Mouse (Mus musculus) forebrain, embryonic 14.5 days (tissue): Measurements from ENCODE around the gene Mvb12b. TPM values are rescaled to one million over a fixed set of nuclear protein-coding genes. Genes with fewer than 3 reads are reported as not detected.

Source experiments
- ATAC-seq: fragments of 200-750 bp; cut with Nextera tagmentation; 2 replicates; pipeline ENCODE4 v1.8.0; 2017; ENCODE audit warnings: mild to moderate bottlenecking, moderate library complexity
- DNase-seq: peaks from one replicate; pipeline ENCODE4 v3.0.0-alpha.2; 2015; ENCODE audit warnings: low spot score
- H3K27ac ChIP-seq: fragments of 300-500 bp; sonication (generic); 2 replicates; pipeline ENCODE4 v1.5.1; 2014; ENCODE audit warnings: low read depth, mild to moderate bottlenecking, control low read depth, low read length, moderate library complexity
- H3K27me3 ChIP-seq: fragments of 300-500 bp; sonication (generic); replicated peaks from 2 replicates; pipeline ENCODE4 v1.6.1; 2014; ENCODE audit warnings: low read length, control low read depth, mixed read lengths; ENCODE audit not compliant: control insufficient read depth, insufficient read depth
- H3K36me3 ChIP-seq: fragments of 300-500 bp; sonication (generic); 2 replicates; pipeline ENCODE4 v1.6.1; 2014; ENCODE audit warnings: low read length, control low read depth; ENCODE audit not compliant: control insufficient read depth, insufficient read depth
- H3K4me1 ChIP-seq: fragments of 300-500 bp; sonication (generic); 2 replicates; pipeline ENCODE4 v1.6.1; 2014; ENCODE audit warnings: antibody characterized with exemption, low read length, control low read depth; ENCODE audit not compliant: control insufficient read depth, insufficient read depth
- H3K4me2 ChIP-seq: fragments of 300-500 bp; sonication (generic); 2 replicates; pipeline ENCODE4 v1.6.1; 2014; ENCODE audit warnings: mild to moderate bottlenecking, control low read depth, low read length
- H3K4me3 ChIP-seq: fragments of 300-500 bp; sonication (generic); 2 replicates; pipeline ENCODE4 v1.5.1; 2014; ENCODE audit warnings: low read depth, low read length, control low read depth
- H3K9ac ChIP-seq: fragments of 300-500 bp; sonication (generic); 2 replicates; pipeline ENCODE4 v1.6.1; 2014; ENCODE audit warnings: mild to moderate bottlenecking, low read length, control low read depth, moderate library complexity
- H3K9me3 ChIP-seq: fragments of 300-500 bp; sonication (generic); replicated peaks from 2 replicates; pipeline ENCODE4 v1.6.1; 2016; ENCODE audit warnings: low read length, control low read depth, mixed read lengths; ENCODE audit not compliant: control insufficient read depth
- WGBS: fragments of 180-500 bp; shearing (Covaris S2); extraction: QIAGEN DNeasy Blood & Tissue Kit; methylation state at CpG from one replicate; pipeline ENCODE4 v1.1.7; 2014; 5-methylcytosine and 5-hydroxymethylcytosine counted together
- polyA plus RNA-seq: library from polyadenylated mRNA; unstranded; fragments of >200 nt; fragmentation: Nextera tagmentation; extraction: Ambion mirVana; gene quantifications from 2 replicates; pipeline ENCODE4 v1.2.1, GENCODE M21; 2014

Gene Mvb12b
- polyA plus RNA-seq, 1 experiment from 2014 or later: 49.5 TPM

DNA sequence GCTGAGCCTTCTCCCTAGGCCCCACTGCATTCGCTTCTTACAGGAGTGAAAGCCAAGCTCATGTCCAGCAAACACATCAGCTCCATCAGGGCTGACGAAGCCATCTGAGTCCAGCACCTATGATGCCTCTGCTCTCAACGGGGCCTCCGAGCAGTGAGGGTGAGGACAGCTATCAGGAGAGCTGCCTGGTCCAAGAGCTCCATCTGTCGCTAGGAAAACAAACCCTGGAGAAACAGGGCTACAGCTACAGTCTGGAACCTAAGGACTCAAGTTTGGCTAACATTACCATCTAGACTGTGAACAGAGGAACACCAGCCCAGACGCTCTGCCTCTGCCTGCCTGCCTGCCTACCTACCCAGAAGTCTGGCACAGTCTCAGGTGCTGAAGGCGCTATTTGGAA lies 104.3 kb downstream of the Mvb12b start:
- no peak for ATAC-seq
- peaks cover 56% of the 10 kb centered on the region for H3K4me1 ChIP-seq
- no peaks in the 10 kb centered on the region for H3K36me3 ChIP-seq
- H3K9me3 ChIP-seq: no peaks in the 10 kb centered on the region
- DNase-seq: no peak
- 77% methylated on average over 7 of the region's 7 CpGs for WGBS
- no peak overlapping the region for H3K4me2 ChIP-seq
- H3K4me3 ChIP-seq: no peak overlapping the region
- no peaks in the 10 kb centered on the region for H3K27me3 ChIP-seq
- H3K9ac ChIP-seq: no peak overlapping the region
- H3K27ac ChIP-seq: peak overlapping the region; percentile 29; the same call in 1 of the 2 replicates

- no peaks in the 10 kb centered on the region for H3K27me3 ChIP-seq
- H3K9me3 ChIP-seq: no peaks in the 10 kb centered on the region
- H3K4me1 ChIP-seq: peaks cover 42% of the 10 kb centered on the region
- no peak overlapping the region for H3K9ac ChIP-seq
- WGBS: 44% methylated on average over 11 of the region's 11 CpGs
- DNase-seq (no peak), ATAC-seq (no peak)
- no peak overlapping the region for H3K4me2 ChIP-seq
- H3K27ac ChIP-seq: peak overlapping the region; percentile 44; the same call in 1 of the 2 replicates
- peaks cover 4% of the 10 kb centered on the region; the same call in 1 of the 2 replicates for H3K36me3 ChIP-seq
- no peak overlapping the region for H3K4me3 ChIP-seq
These were observed 105.9 kb downstream of the Mvb12b start for GRCm38 (mm10) chr2:33781655-33782400.

DNA sequence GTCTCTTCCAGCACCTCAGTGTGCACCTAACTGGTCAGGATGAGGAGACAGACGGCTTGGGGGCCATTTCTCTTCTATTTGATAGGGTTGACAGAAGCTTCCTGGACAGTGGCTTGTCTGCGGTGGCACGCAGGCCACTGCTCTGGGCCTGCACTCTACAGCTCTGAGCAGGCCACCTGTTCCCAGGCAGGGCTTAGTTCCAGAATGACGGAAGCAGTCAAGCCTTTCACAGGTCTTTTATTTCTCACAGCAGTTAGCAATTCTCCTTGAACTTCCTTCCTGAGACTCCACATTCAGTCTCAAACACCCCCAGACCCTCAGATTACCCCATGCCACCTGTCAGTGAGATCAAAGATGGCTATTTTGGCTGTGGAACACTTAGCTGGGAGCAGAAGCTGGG lies 109.3 kb downstream of the Mvb12b start:
- Histone ChIP-seq H3K9me3 (no peaks in the 10 kb centered on the region), H3K27me3 (no peaks in the 10 kb centered on the region), H3K4me1 (peaks cover 16% of the 10 kb centered on the region), H3K4me3 (no peak overlapping the region), H3K9ac (no peak overlapping the region), H3K4me2 (no peak overlapping the region), H3K36me3 (peaks cover 12% of the 10 kb centered on the region), H3K27ac (no peak overlapping the region)
- no peak for DNase-seq
- ATAC-seq: no peak
- 92% methylated on average over 4 of the region's 4 CpGs for WGBS

DNA sequence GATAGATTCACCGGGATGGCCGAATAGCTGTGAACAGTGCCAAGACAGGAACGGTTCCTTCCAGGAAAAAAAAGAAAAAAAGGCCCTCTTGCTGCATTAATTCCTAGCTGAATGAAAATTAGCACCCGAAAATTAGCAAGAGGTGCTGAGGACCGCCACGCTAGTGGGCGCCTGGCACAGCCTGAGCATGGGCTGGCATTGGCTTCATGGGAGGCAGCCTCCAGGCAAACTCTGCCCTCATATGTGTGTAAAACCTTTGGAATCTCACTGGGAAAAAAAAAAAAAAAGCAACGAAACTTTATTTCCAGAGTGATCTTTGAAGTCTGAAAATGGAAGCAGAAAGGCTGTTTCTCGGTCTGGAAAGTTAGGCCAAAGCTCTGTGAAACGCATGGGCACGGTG lies 110.7 kb downstream of the Mvb12b start:
- no peak overlapping the region for H3K4me3 ChIP-seq
- no peaks in the 10 kb centered on the region for H3K9me3 ChIP-seq
- no peak overlapping the region for H3K9ac ChIP-seq
- no peaks in the 10 kb centered on the region for H3K27me3 ChIP-seq
- peaks cover 14% of the 10 kb centered on the region for H3K4me1 ChIP-seq
- DNase-seq: no peak
- H3K27ac ChIP-seq: no peak overlapping the region
- H3K4me2 ChIP-seq: no peak overlapping the region
- H3K36me3 ChIP-seq: peaks cover 18% of the 10 kb centered on the region
- WGBS: 93% methylated on average over 11 of the region's 11 CpGs
- no peak for ATAC-seq

GRCm38 (mm10) chr2:33774884-33775283 lies 112.9 kb downstream of the Mvb12b start:
- H3K27ac ChIP-seq: no peak overlapping the region
- WGBS: 89% methylated on average over 2 of the region's 2 CpGs
- peaks cover 9% of the 10 kb centered on the region for H3K4me1 ChIP-seq
- H3K36me3 ChIP-seq: peaks cover 18% of the 10 kb centered on the region
- DNase-seq: no peak
- no peak overlapping the region for H3K9ac ChIP-seq
- H3K4me2 ChIP-seq: no peak overlapping the region
- ATAC-seq: no peak
- H3K4me3 ChIP-seq: no peak overlapping the region
- H3K9me3 ChIP-seq: no peaks in the 10 kb centered on the region
- no peaks in the 10 kb centered on the region for H3K27me3 ChIP-seq

GRCm38 (mm10) chr2:33774106-33774505 lies 113.6 kb downstream of the Mvb12b start:
- Histone ChIP-seq H3K4me2 (no peak overlapping the region), H3K27ac (no peak overlapping the region)

DNA sequence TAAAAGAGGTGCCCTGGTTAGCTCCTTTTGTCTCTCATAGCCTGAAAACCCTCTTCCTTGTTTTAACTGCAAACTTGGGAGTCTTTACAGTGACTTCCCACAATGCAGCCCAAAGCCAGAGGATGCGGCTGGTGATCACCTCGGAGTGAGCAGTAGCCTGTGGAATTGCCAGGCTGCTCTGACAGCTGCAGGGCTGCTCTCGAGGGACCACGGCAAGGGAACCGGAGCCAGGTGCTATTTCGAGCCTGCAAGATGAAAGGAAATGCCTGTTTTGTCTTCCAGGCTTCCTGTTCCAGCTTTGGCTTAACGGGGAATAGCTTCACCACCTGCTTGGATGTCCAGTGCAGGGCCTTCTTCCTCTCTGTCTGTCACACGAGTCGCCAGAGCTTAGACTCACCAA lies 115.3 kb downstream of the Mvb12b start:
- no peak overlapping the region for H3K4me2 ChIP-seq
- no peaks in the 10 kb centered on the region for H3K9me3 ChIP-seq
- peaks cover 15% of the 10 kb centered on the region for H3K36me3 ChIP-seq
- H3K27me3 ChIP-seq: no peaks in the 10 kb centered on the region
- 67% methylated on average over 9 of the region's 9 CpGs for WGBS
- DNase-seq (no peak), ATAC-seq (no peak)
- 0 out of 2 replicates have a peak overlapping the region, but pooled peaks have one; percentile 10 for H3K9ac ChIP-seq
- peak overlapping the region; percentile 52 for H3K27ac ChIP-seq
- H3K4me1 ChIP-seq: peaks cover 9% of the 10 kb centered on the region
- no peak overlapping the region for H3K4me3 ChIP-seq

More at GRCm38 (mm10) chr2:33774106-33774505, 113.6 kb downstream of the Mvb12b start:
- DNase-seq: no peak
- Histone ChIP-seq H3K9ac (no peak overlapping the region), H3K4me3 (no peak overlapping the region), H3K27me3 (no peaks in the 10 kb centered on the region), H3K36me3 (peaks cover 18% of the 10 kb centered on the region), H3K9me3 (no peaks in the 10 kb centered on the region), H3K4me1 (peaks cover 9% of the 10 kb centered on the region)
- WGBS: 71% methylated on average over 4 of the region's 4 CpGs
- ATAC-seq: no peak

DNA sequence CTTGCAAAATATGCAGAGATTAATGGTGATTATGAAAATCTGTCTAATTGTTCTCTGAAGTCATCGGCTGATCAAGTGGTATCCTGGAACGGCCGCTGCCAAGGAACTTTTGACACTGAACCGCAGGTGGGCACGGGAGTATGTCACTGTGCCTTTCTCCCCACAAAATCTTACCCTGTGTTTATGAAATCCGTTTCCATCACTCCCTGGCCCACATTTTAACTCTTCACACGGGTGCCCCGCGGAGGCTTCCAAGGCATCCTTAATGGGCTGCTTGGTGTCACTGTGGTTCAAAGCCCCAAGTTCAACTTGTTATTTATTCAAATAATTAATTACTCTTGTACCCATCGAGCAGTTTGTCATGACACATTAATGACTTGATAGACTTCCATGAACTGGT lies 116.4 kb downstream of the Mvb12b start:
- Histone ChIP-seq H3K9me3 (no peaks in the 10 kb centered on the region), H3K36me3 (peaks cover 14% of the 10 kb centered on the region), H3K27ac (no peak overlapping the region), H3K9ac (no peak overlapping the region), H3K27me3 (no peaks in the 10 kb centered on the region), H3K4me1 (peaks cover 9% of the 10 kb centered on the region), H3K4me3 (no peak overlapping the region), H3K4me2 (no peak overlapping the region)
- ATAC-seq: peak; percentile 56
- no peak for DNase-seq
- 29% methylated on average over 10 of the region's 10 CpGs for WGBS

DNA sequence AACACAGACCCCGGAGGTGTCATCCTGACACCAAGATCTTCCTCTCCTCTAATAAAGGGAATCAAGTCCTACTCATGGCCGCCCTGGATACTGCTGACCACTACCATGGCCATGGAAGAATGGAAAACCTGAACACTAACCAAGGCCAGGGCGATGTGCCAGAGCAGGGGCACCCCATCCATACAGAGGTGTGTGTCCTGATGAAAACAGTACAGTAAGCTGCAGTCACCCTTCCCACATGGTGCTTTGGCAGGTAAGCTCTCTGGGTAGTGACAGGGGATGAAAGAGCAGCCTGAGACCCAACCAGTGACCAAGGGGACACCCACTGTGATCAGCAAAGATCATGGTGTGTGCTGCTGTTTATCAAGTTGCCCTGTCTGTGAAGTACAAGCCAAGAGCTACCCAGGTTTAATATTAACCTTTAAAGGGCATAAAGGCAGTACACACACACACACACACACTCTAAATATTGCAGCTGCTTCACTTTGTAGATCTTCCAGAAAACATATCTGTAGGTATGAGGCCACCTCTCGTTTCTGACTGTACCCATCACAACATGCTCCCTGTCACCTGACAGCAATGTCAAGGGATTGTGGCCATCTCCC lies 117.1 kb downstream of the Mvb12b start:
- H3K27me3 ChIP-seq: no peaks in the 10 kb centered on the region
- H3K4me3 ChIP-seq: no peak overlapping the region
- no peak for ATAC-seq
- peak overlapping the region; percentile 15; the same call in 1 of the 2 replicates for H3K27ac ChIP-seq
- H3K4me1 ChIP-seq: peaks cover 9% of the 10 kb centered on the region
- no peak overlapping the region for H3K9ac ChIP-seq
- no peak overlapping the region for H3K4me2 ChIP-seq
- peaks cover 14% of the 10 kb centered on the region for H3K36me3 ChIP-seq
- 90% methylated on average over 4 of the region's 4 CpGs for WGBS
- DNase-seq: no peak
- no peaks in the 10 kb centered on the region for H3K9me3 ChIP-seq
